8 mouse cellular contexts compared by ENCODE assay signal in genomic region chr7:89980485-89981422, GRCm38 (mm10). TPM values are rescaled to one million over a fixed set of nuclear protein-coding genes. Genes with fewer than 3 reads are reported as not detected.
DNase-seq lines count a peak whose midpoint lies in the region; ATAC-seq lines count a peak whose summit lies in the region.

TSS of gene Eed (minus strand) at chr7:89980983.

- peak within 1 kb of the TSS; percentile 78 for H3K4me3 ChIP-seq in forebrain, embryonic 11.5 days (ENCODE audit: low read depth, low read length)
- H3K4me3 ChIP-seq in heart, embryonic 16.5 days (ENCODE audit: low read length) = peak within 1 kb of the TSS; percentile 95
- peak within 1 kb of the TSS; percentile 99 for H3K4me3 ChIP-seq in liver, embryonic 15.5 days (replicated peaks)
- H3K4me3 ChIP-seq in neural tube, embryonic 12.5 days = peak within 1 kb of the TSS; percentile 76

- H3K4me1 ChIP-seq in forebrain, embryonic 11.5 days (replicated peaks; ENCODE audit: control insufficient read depth, insufficient read depth, low read length) = no peaks in the 10 kb centered on the region
- peaks cover 16% of the 10 kb centered on the region for H3K4me1 ChIP-seq in heart, embryonic 16.5 days (ENCODE audit: control insufficient read depth, insufficient read depth, low read length)
- peaks cover 31% of the 10 kb centered on the region for H3K4me1 ChIP-seq in liver, embryonic 15.5 days (replicated peaks)
- H3K4me1 ChIP-seq in neural tube, embryonic 12.5 days = peaks cover 12% of the 10 kb centered on the region

- H3K36me3 ChIP-seq in forebrain, embryonic 11.5 days (ENCODE audit: control insufficient read depth, insufficient read depth, low read length) = peaks cover 4% of the 10 kb centered on the region; the same call in 1 of the 2 replicates
- peaks cover 5% of the 10 kb centered on the region for H3K36me3 ChIP-seq in heart, embryonic 16.5 days (ENCODE audit: control insufficient read depth, insufficient read depth)
- peaks cover 12% of the 10 kb centered on the region for H3K36me3 ChIP-seq in liver, embryonic 15.5 days (replicated peaks)
- H3K36me3 ChIP-seq in neural tube, embryonic 12.5 days = peaks cover 5% of the 10 kb centered on the region

- H3K27ac ChIP-seq in forebrain, embryonic 11.5 days (ENCODE audit: low read depth, low read length) = peak within 1 kb of the TSS; percentile 100
- H3K27ac ChIP-seq in heart, embryonic 16.5 days (ENCODE audit: low read length) = peak within 1 kb of the TSS; percentile 98
- H3K27ac ChIP-seq in liver, embryonic 15.5 days (replicated peaks) = peak within 1 kb of the TSS; percentile 99
- H3K27ac ChIP-seq in neural tube, embryonic 12.5 days = peak within 1 kb of the TSS; percentile 98

- H3K4me2 ChIP-seq in forebrain, embryonic 11.5 days (ENCODE audit: low read depth, low read length, severe bottlenecking) = peak within 1 kb of the TSS; percentile 73
- peak within 1 kb of the TSS; percentile 77 for H3K4me2 ChIP-seq in heart, embryonic 16.5 days (ENCODE audit: low read depth, low read length)
- peak within 1 kb of the TSS; percentile 92 for H3K4me2 ChIP-seq in liver, embryonic 15.5 days
- H3K4me2 ChIP-seq in neural tube, embryonic 12.5 days (replicated peaks) = peak within 1 kb of the TSS; percentile 76

- WGBS in forebrain, embryonic 11.5 days = under 1% methylated on average over 78 of the region's 87 CpGs
- under 1% methylated on average over 86 of the region's 87 CpGs for WGBS in heart, embryonic 16.5 days
- under 1% methylated on average over 87 of the region's 87 CpGs for WGBS in liver, embryonic 15.5 days (ENCODE audit: insufficient replicate concordance)
- WGBS in neural tube, embryonic 12.5 days = under 1% methylated on average over 87 of the region's 87 CpGs

- peak; percentile 90 for ATAC-seq in forebrain, embryonic 11.5 days (replicated peaks; ENCODE audit: low FRiP score)
- ATAC-seq in heart, embryonic 16.5 days (replicated peaks; ENCODE audit: extremely low read depth, insufficient read depth, low FRiP score) = peak; percentile 88
- ATAC-seq in liver, embryonic 15.5 days (ENCODE audit: insufficient read depth) = peak; percentile 87
- peak; percentile 91 for ATAC-seq in neural tube, embryonic 12.5 days (ENCODE audit: low FRiP score, low read depth)

- peak; percentile 93 to 94 for DNase-seq in CD8-positive naive resting alpha-beta T cell, adult 2 months (ENCODE audit: low read depth in 2 of 2, low spot score in 2 of 2)
- DNase-seq in c-Kit-positive CD71-negative TER-119-negative erythroid progenitor cells, embryonic 14.5 days (ENCODE audit: low read depth) = peak; percentile 94
- peak; percentile 97 for DNase-seq in forebrain, embryonic 11.5 days (ENCODE audit: low spot score)
- DNase-seq in kidney, postnatal 36 days = peak; percentile 95 to 97
- peak; percentile 92 for DNase-seq in telencephalon, adult 2 months (ENCODE audit: low read depth, low spot score)

- H3K27me3 ChIP-seq in forebrain, embryonic 11.5 days (ENCODE audit: control insufficient read depth, insufficient read depth, low read length) = no peaks in the 10 kb centered on the region
- no peaks in the 10 kb centered on the region for H3K27me3 ChIP-seq in heart, embryonic 16.5 days (ENCODE audit: control insufficient read depth, insufficient read depth, low read length)
- H3K27me3 ChIP-seq in liver, embryonic 15.5 days = no peaks in the 10 kb centered on the region
- H3K27me3 ChIP-seq in neural tube, embryonic 12.5 days (replicated peaks) = no peaks in the 10 kb centered on the region

- peak within 1 kb of the TSS; percentile 92 for H3K9ac ChIP-seq in forebrain, embryonic 11.5 days (ENCODE audit: low read length)
- H3K9ac ChIP-seq in heart, embryonic 16.5 days (ENCODE audit: low read length) = peak within 1 kb of the TSS; percentile 93
- H3K9ac ChIP-seq in liver, embryonic 15.5 days = peak within 1 kb of the TSS; percentile 96
- H3K9ac ChIP-seq in neural tube, embryonic 12.5 days = peak within 1 kb of the TSS; percentile 79

- H3K9me3 ChIP-seq in forebrain, embryonic 11.5 days (ENCODE audit: control insufficient read depth, low read length) = no peaks in the 10 kb centered on the region
- no peaks in the 10 kb centered on the region for H3K9me3 ChIP-seq in heart, embryonic 16.5 days (replicated peaks; ENCODE audit: control insufficient read depth, low read length)
- no peaks in the 10 kb centered on the region for H3K9me3 ChIP-seq in liver, embryonic 15.5 days (replicated peaks)
- no peaks in the 10 kb centered on the region for H3K9me3 ChIP-seq in neural tube, embryonic 12.5 days

RNA-seq across cellular contexts. Expression of gene Eed, which starts in this region (rescaled TPM):
- 96.4 and 102 TPM in 2 replicates for polyA plus RNA-seq in forebrain, embryonic 11.5 days (2014; fragmentation: Nextera tagmentation; extraction: Ambion mirVana)
- polyA plus RNA-seq in heart, embryonic 16.5 days (2015; fragmentation: Nextera tagmentation; extraction: Ambion mirVana) = 45.4 and 47.9 TPM in 2 replicates
- polyA plus RNA-seq in liver, embryonic 15.5 days (2015; fragmentation: Nextera tagmentation; extraction: Ambion mirVana) = 31.8 and 34.4 TPM in 2 replicates
- 65.6 and 66.0 TPM in 2 replicates for polyA plus RNA-seq in neural tube, embryonic 12.5 days (2016; fragmentation: Nextera tagmentation; extraction: Ambion mirVana)

Comparison
In these comparisons a context has a peak if more than half of its experiments do, and no peak if none do; other contexts are left out.
1. Peak in every context shown above with its lines: DNase-seq, ATAC-seq, H3K4me3 ChIP-seq and H3K27ac ChIP-seq.